Mouse (Mus musculus): ENCODE data around the gene Rnf150.

DNA sequence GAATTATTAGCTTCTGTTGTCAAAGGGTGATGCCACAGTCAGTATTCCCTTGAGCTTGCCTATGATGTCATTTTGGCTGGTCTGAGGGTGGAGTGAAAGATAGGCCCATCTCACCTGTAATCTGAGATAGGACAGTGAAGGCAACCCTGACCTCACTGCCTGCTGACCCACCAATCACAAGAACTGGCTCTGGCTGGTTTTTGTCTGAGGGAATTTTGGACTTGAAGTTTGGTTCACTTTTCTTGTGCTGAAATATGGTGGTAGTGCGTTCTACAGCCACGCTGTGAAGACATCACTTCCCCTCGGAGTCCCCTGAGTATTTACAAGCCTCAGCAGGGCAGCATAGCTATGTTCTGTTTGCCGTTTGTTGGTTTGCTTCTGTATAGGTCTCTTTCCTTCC, 227.3 kb downstream of the Rnf150 start:
- no peak for TF ChIP-seq TCF3 (IDR thresholded peaks at IDR 0.05; ENCODE audit: insufficient read length, low read depth)
- no peak for TF ChIP-seq POLR2A (IDR thresholded peaks at IDR 0.05; ENCODE audit: insufficient read length, low read depth)
- TF ChIP-seq MAX (IDR thresholded peaks at IDR 0.05; ENCODE audit: low read depth) = no peak
- no peak for TF ChIP-seq MYOD1 (IDR thresholded peaks at IDR 0.05; ENCODE audit: control insufficient read depth in 1 of 3, insufficient read length in 2 of 3, low read depth in 2 of 3)
- no peak for TF ChIP-seq E2F4 (IDR thresholded peaks at IDR 0.05; ENCODE audit: insufficient read depth)
- TF ChIP-seq REST (IDR thresholded peaks at IDR 0.05; ENCODE audit: insufficient read depth, insufficient read length) = no peak
- TF ChIP-seq USF1 (IDR thresholded peaks at IDR 0.05; ENCODE audit: low read depth) = no peak
- no peak for TF ChIP-seq TCF12 (IDR thresholded peaks at IDR 0.05; ENCODE audit: insufficient read depth, poor library complexity, severe bottlenecking)
- no peak for TF ChIP-seq SRF (IDR thresholded peaks at IDR 0.05; ENCODE audit: control insufficient read depth, insufficient read length, low read depth)

Data from myocyte (in vitro differentiated cells).